Mouse (Mus musculus): Measurements from ENCODE around the gene Cyp39a1.

The Cyp39a1 gene

DNA sequence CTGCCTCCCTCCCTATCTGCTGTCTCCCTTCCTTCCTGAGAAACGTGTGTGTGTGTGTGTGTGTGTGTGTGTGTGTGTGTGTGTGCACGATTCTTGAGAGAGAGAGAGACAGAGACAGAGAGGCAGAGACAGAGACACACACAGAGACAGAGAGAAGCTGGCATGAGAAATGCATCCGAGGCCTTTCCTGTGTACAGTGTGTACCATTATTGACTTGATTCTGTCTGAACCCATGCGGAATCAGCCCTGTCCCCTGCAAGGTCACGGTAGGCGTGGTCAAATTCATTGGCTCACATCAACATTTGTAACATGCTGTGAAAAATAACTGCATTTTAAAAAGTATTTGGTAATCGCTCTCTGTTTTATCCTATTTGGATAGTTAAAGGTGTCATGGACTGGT lies 16.9 kb downstream of the Cyp39a1 start:
- no peak for DNase-seq (ENCODE audit: low spot score)

DNA sequence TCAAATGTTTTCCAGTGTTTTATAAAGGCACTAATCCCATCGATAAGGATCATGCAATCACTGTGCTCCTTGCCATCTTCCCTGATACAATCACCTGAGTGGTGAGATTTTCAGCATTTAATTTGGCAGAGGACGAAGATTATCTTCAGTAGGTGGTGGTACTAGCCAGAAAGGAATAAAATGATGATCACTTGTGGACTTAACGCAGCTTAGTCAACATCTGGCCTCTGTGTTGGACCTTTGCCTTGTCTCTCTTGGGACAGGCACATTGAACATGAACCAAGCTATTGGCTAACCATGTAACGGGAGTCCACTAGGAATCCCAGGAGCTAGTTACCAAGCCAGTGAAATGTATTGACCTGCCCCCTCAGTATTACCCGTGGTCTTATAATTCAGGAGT lies 17.4 kb downstream of the Cyp39a1 start:
- no peak for DNase-seq (ENCODE audit: low spot score)

DNA sequence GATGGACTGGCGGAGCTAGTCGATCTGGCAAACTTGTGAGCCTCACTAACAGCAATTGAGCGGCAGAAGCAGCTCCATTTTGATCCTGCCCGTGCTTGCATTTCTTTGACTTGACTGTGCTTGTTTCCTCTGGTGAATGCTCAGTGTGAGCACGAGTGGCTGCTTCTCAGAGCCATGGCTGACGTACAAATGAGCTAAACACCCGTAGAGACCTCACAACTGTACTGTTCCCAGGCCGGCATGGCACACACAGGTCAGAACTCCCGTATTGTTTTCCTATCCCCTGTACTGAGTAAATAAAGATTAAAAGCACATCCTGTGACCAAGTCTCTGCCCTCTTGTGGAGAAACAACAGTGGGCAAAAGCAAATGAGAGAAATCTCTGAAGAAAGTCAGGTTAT lies 22.4 kb downstream of the Cyp39a1 start:
- DNase-seq (ENCODE audit: low spot score): no peak

DNA sequence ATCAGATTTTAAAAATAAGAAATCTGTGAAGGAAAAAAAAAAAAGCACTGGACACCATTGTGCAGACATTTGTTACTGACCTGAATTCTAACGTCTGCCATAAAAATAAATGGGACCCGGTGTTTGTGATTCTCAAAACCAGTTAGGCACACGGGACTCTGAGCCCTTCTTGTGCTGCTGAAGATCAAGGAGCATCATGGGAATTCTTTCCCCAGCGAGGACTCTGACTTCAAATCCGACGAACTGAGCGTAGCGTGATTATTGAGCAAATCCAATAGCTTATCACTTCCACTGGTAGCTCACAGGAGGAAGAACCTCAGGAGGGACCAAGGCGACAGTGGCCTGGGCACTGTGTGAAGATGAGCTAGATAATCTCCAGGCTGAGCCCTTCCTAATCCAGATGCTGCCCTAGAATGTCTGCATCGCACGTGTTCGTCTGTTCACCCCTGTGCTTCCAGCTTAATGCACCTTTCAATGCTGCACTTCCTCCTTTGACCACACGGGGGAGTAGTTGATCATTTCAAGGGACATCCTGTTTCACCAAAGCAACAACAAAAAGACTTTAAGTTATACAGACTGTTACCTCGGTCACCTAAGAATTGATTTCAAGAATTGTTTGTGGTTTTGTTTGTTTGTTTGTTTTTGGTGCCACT lies 31.9 kb downstream of the Cyp39a1 start:
- peak; percentile 51 for DNase-seq (ENCODE audit: low spot score)

DNA sequence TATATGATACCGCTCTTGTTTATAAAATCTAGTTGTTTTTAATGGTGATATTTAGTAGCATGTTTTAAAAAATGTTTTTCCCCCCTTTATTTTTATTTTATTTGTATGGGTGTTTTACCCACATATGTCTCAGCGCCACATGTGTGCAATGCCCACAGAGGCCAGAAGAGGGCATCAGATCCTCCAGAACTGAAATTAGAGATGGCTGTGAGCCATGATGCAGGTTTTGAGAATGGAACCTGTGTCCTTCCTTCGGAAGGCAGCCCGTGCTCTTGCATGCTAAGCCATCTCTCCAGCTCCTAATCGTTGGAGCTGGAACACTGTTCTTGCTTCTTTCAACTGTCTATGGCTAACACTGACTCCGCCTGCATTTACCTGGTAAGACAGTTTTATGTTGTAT lies 33.8 kb downstream of the Cyp39a1 start:
- peak; percentile 43 for DNase-seq (ENCODE audit: low spot score)

DNA sequence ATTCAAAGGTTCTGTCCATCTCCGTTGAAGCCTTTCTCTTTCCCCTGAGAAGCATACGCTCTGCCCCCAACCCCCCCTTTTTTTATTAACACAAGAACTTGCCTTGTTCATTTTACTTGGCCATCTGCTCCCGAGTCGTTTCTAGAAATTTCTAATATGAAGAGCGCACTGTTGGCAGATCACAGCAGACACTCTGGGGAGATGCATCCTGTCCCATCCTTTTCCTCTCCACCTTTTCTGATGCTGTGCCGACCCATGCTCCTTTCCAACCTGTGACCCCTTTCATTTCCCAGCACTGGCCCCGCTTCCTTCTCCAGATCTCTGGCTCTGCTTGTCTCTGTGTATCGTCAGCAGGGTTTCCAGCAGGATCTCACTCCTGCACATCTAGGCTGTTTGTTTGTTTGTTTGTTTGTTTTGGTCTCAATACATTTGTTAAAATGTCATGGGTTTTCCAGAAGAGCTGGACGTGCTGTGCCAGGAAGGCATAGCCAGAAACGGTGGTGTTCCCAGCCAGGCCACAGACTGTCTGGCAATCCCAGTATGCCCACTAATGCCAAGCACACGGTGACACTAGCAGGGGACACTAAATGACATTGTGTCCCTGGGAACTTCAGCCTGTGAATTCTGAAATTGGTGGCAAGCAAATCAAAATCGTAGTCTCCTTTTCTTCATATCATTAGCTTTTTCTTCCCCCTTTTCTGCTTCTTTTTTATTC lies 37.1 kb downstream of the Cyp39a1 start:
- DNase-seq (ENCODE audit: low spot score): no peak

DNA sequence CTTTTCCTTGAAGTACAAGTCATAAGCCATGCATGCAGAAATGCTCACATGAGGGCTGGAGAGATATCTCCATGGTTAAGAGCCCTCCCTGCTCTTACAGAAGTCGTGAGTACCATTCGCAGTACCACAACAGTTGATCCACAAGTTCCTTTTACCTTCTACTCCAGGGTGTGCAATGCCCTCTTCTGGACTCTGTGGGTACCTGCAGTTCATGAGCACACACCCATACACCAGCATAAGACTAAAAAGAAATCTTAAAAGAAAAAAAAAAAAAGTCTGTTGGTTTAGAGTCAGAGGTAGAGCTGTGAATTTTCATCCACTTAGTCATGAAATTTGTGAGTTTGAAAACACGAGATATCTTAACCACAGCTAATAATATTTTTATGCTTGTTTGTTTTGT lies 39.5 kb downstream of the Cyp39a1 start:
- no peak for DNase-seq (ENCODE audit: low spot score)

GRCm38 (mm10) chr17:43707254-43707653 lies 40.0 kb downstream of the Cyp39a1 start:
- DNase-seq (ENCODE audit: low spot score): no peak

DNA sequence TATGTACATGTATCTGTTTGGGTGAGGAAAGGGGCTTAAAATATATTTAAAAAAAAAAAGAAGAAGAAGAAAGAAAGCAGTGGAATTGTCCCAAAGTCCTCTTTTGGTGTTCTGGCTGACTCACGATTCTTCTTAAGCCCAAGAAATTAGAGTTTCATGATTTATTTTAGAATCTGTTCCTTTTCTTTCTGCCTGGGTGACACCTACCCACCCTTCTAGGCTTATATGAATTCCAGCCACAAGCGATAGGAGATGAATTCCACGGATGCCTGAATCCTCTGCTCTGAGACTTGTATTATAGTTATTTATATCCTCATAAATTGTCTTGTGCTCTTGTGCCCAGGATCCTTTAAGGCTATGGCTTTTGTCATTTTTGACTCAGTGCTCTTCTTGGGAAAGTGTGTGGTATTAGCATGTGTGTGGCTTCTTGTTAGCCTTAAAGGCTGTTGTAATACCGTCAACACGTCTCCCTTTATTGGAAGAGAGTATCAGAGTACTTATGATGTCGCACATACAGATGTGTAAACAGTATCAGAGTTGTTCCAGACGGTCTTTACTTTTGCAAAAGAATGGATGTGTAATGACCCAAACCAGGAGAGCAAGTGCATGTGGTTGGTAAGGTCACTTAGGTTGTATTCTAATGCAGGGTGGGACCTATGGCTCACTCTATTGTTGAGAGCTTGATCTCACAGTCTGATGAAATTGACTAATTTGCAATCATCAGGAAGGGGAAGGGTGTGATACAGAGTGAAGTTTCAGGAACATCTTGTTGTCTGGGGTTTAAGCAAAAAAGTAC lies 44.5 kb downstream of the Cyp39a1 start:
- DNase-seq (ENCODE audit: low spot score): no peak

GRCm38 (mm10) chr17:43714191-43714590 lies 47.0 kb downstream of the Cyp39a1 start:
- DNase-seq (ENCODE audit: low spot score): no peak

GRCm38 (mm10) chr17:43716601-43717000 lies 49.4 kb downstream of the Cyp39a1 start:
- DNase-seq (ENCODE audit: low spot score): no peak

- no peak for DNase-seq (ENCODE audit: low spot score)
Measured at GRCm38 (mm10) chr17:43719401-43719800, 52.2 kb downstream of the Cyp39a1 start.

DNA sequence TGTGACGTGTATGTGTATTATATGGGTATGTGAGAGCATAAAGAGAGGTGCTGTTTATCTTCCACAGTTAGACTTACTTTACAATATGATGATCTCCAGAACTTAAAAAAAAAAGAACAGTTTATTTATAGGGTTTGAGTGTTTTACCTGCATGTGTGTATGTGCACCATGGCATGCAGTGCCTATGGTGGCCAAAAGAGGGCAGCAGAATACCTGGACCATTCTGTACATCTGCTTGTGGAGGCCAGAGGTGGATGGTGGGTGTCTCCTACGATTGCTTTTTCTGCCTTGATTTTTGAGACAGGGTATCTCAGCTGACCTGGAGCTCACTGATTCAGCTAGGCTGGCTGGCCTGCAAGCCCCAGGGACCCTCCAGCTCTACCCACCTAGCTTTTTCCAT lies 57.3 kb downstream of the Cyp39a1 start:
- DNase-seq (ENCODE audit: low spot score): no peak

- no peak for DNase-seq (ENCODE audit: low spot score)
Measured at GRCm38 (mm10) chr17:43731327-43731726, 64.1 kb downstream of the Cyp39a1 start.

- no peak for DNase-seq (ENCODE audit: low spot score)
Measured at GRCm38 (mm10) chr17:43731976-43732375, 64.8 kb downstream of the Cyp39a1 start.

- no peak for DNase-seq (ENCODE audit: low spot score)
Measured at GRCm38 (mm10) chr17:43734252-43734651, 67.0 kb downstream of the Cyp39a1 start.

GRCm38 (mm10) chr17:43743933-43744332 lies 76.7 kb downstream of the Cyp39a1 start:
- DNase-seq (ENCODE audit: low spot score): no peak

DNA sequence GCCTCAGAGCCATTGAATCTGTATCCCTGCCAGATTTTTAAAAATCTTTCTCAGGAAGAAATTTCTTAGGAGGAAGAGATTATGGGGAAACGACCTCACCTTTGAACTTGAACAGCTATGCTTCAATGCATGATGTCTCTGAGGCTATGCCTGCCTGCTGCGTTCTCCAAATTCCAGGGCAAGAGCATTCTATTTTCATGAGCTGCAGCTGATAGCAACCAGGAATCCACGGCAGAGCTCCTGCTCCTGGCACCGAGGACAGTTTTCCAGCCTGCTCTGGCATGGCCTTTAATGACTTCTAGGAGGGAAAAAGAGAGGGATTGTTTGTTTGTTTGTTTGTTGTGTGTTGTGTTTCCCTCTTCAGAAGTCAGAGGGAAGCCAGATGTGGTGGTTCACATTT lies 77.2 kb downstream of the Cyp39a1 start:
- no peak for DNase-seq (ENCODE audit: low spot score)

- DNase-seq (ENCODE audit: low spot score): no peak
Measured at GRCm38 (mm10) chr17:43751146-43751545, 83.9 kb downstream of the Cyp39a1 start.

DNA sequence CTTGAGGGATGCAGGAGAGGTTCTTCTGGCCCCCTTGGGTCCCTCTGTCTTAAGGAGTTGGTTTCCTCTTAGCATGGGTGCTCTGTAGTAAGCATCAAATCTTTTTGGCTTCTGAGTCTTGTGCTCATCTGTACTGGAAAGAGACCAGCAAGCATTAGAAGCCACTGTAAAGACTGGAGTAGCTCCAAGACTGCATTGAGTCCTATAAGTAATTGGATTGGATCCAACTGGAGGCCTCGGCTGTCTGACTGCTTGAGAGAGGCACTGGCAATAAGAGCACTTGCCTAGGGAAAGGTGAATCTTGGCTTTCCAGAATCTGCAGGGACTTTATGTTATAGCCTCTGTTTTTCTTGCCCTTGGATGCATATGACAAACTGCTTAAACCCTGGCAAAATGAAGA lies 85.6 kb downstream of the Cyp39a1 start:
- DNase-seq (ENCODE audit: low spot score): no peak

DNA sequence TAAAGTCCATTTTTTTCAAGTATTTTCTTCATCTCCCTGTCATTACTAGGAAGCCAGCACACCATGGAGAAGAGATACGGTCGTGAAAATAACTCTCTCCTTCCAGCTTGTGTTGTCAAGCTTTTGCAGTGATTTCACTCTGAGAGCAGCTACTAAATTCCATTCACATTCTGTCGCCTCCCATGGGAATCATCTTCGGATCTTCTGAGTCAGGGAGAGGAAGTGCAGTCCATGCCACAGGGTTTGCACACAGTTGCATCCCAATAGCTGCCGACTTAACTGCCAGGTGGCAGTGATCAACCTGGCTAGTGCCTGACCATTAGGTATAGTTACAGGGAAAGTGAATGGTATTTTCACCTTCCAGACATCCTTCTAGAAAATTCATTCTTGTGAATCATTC lies 87.5 kb downstream of the Cyp39a1 start:
- no peak for DNase-seq (ENCODE audit: low spot score)

DNA sequence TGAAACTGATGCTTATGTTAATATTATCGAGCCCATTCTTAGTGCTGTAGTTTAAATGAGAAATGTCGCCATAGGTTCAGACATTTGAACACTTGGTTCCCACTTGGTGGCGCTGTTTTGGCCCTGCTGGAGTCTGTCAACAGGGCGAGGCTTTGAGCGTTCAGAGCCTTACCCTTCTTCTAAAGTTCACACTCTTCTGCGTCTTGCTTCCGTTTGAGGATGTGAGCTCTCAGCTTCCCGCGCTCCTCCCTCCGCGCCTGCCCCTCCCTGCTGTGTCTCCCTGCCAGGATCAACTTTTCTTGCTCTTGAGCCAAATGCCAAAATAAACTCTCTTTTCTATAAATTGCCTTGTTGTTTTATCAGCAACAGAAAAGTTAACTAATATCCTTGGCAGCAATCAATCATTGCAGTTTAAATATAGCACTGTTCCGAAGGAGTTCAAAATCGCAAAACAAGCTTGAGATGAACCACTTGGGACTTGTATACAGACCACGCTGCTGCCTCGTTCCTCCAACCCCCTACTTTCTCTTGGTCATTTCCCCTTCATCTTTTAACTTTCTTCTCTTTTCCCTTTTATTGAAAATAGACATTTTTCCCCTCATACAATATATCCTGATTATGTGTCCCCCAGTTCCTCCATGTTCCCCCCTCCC lies 91.5 kb downstream of the Cyp39a1 start:
- DNase-seq (ENCODE audit: low spot score): no peak

- DNase-seq (ENCODE audit: low spot score): no peak
Measured at GRCm38 (mm10) chr17:43784531-43784930, 117.3 kb downstream of the Cyp39a1 start.

All from layer of hippocampus, adult 9-10 months (tissue).